Mouse (Mus musculus) testis, postnatal 10 days (tissue): ENCODE results near the gene Olfr1062.
A peak's percentile ranks its signal among the peaks of the same experiment; 100 is the strongest.
"Not testable (repeated sequence)": the region's sequence is repeated elsewhere in the genome, so short reads cannot be mapped to it uniquely, and the experiment has no call there.

ENCODE experiments used
- DNase-seq: peaks from one replicate; pipeline ENCODE4 v3.0.0; 2021; ENCODE audit warnings: low spot score

Olfr1062 gene

DNA sequence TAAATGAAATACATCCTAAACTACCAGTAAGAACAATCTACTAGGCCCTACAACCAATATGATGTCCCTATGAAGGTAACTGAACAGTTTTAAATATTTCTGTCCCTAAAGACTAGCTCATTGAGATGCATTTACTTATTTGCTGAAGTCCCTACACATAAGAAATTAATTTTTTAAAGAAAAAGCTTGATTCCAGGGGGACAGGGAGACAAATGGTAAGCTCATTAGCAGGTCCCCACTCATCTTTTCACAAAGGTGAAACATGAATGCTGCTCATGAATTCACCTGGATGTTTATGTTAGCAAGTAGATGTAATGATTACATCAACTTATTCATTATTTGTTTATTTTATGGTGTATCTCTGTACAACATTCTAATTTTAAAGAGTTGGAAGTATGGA lies at the start of gene Olfr1062:
Olfr1062 (minus strand) TSS at position 101 of the 400 bp plus-strand sequence.
- DNase-seq: not testable (repeated sequence)

DNA sequence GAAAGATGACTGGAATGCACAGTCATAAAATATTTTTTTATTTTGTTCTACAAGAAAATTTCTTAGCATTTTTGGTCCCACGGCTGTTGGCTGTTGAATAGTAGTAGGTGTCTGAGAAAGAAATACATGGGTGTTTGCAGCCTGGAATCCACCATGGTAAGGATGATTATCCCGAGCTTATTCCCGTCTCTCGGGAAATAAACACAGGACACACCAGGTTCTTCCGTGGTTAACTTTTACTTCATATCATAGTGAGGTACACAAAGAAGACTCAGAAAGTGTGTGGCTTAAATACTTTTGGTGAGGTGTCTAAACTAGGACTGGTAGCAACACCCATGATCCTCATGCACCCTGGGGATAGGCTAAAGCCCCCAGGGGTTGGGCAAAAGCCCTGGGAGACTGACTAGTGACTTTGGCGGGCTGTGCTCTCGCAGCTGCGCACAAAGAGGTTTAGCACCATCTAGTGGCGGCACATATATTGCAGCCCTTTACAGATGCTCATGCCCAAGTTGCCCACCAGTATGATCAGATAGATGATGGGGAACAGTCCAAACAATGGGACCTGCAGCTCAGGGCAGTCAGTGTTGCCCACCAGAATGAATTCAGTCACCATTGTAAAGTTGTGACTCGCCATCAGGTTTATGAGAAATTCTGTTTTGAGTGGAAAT lies 38.0 kb upstream of the Olfr1062 start:
- peak; percentile 65 for DNase-seq

DNA sequence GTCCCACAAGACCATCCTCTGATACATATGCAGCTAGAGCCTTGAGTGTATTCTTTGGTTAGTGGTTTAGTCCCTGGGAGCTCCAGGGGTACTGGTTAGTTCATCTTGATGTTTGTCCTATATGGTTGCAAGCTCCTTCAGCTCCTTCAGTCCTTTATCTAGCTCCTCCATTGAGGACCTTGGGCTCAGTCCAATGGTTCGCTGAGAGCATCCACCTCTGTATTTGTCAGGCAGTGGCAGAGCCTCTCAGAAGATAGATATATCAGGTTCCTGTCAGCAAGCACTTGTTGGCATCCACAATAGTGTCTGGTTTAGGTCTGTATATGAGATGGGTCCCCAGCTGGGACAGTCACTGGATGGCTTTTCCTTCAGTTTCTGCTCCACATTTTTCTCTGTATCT lies 33.9 kb upstream of the Olfr1062 start:
- no peak for DNase-seq

DNA sequence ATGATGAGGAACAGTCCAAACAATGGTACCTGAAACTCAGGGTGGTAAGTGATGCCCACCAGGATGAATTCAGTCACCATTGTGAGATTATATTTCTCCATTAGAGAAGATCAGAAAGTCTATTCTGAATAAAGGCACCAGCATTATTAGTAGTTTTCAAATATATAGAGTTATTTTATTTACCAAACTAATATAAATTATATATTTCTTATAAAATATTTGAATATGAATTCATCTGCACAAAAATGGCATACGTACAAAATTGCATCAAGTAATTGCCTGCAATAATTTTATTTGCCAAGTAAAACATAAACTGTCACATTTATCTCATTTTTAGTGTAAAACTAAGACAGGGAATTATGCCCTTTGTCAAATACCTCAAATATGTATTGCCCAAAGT lies 29.6 kb upstream of the Olfr1062 start, which contains the start of gene Olfr1066:
Olfr1066 (minus strand) TSS at position 101 of the 400 bp plus-strand sequence.
- DNase-seq: no peak

DNA sequence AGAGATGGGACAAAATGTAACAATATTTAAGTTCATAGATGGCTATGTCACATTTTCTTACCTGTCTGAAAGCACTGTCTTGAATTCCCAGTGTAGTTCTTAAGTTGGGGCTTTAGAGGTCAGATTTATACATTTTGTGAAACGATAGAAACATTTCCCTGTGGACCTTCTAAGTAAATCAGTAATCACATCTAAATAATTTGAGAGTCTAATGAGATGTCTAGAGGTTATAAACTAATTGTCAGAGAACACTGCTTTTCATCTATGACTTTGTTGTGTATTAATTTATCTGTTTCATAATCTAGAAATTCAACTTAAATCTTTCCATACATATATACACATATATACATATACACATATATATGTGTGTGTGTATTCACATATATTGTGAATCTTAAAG lies 23.9 kb upstream of the Olfr1062 start, which contains the start of gene Olfr1065:
Olfr1065 (minus strand) TSS at position 101 of the 400 bp plus-strand sequence.
- not testable (repeated sequence) for DNase-seq

DNA sequence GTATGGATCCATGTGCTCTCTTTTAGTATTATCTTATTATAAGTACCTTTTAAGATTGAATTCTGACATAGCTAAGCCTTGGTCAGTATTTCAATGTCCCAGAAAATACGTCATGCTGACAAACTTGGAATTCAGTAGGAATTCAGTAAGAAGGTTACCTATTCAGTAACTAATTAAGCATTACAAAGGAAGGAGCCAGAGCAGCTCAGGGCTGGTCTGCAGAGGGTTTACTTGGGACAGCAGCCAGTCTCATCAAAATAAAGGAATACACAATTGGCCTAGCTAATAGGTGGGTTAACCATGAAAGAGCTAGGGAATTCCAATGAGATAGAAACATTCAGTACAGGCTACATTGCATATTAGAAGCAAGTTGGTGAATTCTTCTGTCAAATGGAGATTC lies 15.6 kb upstream of the Olfr1062 start:
- not testable (repeated sequence) for DNase-seq

DNA sequence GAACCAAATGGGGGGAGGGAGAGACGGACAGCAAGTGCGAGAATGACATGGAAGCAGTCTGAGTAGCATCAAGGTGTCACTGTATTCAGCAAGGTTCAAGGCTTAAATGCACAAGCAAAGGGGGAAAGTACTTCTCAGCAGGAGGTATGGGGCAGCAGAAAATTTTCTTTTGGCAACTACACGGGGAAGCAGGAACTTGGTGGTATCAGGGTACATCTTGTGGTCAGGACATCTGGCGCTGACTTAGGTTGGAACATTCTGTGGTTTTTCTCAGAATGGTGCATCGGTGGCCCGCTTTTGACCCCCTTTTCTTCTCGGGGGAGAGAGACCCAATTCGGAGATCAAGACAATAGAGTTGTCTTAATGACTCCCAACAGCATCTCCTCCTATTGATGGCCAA lies 2.0 kb upstream of the Olfr1062 start:
- not testable (repeated sequence) for DNase-seq

DNA sequence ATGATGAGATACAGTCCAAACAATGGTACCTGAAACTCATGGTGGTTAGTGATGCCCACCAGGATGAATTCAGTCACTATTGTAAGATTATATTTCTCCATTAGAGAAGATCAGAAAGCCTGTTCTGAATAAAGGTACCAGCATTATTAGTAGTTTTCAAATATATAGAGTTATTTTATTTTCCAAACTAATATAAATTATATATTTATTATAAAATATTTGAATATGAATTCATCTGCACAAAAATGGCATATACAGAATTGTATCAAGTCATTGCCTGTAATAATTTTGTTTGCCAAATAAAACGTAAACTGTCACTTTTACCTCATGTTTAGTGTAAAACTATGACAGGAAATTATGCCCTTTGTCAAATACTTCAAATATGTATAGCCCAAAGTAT lies 12.6 kb downstream of the Olfr1062 start, which contains the start of gene Olfr1061:
Olfr1061 (minus strand) TSS at position 101 of the 400 bp plus-strand sequence.
- no peak for DNase-seq

DNA sequence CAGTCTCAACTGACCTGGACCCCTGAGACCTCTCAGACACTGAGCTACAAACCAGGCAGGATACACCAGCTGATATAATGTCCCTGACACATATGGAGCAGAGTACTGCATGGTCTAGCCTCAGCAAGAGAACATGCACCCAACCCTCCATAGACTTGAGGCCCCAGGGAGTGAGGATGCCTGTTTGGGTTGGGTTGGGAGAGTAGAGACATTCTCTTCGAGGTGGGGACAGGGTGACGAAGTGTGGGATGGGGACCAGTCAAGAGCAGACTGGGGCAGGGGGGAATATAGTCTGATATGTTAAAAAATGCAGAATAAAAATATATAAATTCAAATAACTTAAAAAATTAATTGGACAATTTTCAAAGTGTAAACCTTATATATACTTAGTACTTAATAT lies 31.4 kb downstream of the Olfr1062 start:
- no peak for DNase-seq

DNA sequence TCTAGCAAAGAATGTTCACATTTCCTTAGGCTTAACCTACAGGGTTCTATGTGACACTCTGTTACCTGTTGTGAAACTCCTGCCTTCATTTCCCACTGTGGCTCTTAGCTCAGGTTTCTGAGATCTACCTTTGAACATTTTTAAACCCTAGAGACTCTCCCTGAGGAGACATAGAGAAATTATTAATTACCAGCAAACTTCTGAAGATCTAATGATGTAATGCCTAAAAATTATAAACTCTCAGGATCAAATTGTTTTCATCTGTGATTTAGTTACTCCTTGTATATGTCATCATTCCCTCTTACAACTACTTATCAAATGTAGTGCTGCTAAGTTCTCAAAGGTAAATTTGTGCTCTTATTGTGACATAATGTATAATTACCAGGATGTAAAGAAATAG lies 38.1 kb downstream of the Olfr1062 start, which contains the start of gene Olfr1058:
Olfr1058 (minus strand) TSS at position 101 of the 400 bp plus-strand sequence.
- DNase-seq: not testable (repeated sequence)

DNA sequence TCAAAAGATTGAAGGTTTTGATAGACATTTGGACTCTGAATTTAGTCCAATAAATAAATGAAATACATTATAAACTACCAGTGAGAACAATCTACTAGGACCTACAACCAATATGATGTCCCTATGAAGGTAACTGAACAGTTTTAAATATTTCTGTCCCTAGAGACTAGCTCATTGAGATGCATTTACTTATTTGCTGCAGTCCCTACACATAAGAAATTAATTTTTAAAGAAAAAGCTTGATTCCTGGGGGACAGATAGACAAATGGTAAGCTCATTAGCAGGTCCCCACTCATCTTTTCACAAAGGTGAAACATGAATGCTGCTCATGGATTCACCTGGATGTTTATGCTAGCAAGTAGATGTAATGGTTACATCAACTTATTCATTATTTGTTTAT lies 48.3 kb downstream of the Olfr1062 start, which contains the start of gene Olfr1057:
Olfr1057 (minus strand) TSS at position 101 of the 400 bp plus-strand sequence.
- DNase-seq: no peak
